Mouse (Mus musculus) layer of hippocampus, adult 9-10 months (tissue): Measurements from ENCODE around the gene Btbd17.

Experiments
- DNase-seq: peaks from one replicate; pipeline ENCODE4 v3.0.0; 2022; ENCODE audit warnings: low spot score

Gene Btbd17

DNA sequence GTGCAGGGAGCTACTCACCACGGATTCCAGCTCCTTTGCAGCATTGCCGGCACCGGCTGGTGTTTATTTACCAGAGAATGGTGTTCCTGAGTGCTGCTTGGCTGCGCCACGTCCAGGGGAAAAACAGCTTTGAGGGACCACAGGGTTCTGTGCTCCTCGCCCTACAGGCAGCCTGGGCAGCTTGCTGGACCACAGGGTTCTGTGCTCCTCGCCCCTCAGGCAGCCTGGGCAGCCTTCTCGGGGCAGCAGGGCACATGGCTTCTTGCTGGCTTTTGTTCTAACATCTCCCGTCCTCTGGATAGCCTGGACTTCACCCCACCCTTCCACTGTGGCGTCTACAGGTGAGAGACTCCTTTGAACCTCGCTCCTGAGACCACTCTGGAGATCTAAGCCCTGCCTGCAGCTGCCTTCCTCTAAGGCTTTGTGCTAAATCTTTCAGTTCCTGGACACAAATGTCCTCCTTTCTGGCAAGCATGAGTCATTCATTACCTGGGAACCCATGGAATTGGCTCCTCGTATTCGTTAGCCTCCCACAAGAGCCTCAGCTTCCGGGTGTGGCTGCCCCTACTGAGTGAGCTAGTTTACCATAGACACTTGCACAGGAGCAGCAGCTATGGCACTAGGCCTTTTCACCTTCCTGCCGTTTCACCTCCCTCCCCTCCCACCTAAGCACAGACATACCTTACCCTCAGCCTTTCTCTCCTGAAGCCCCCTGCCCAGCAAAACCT is 7.0 kb upstream of the Btbd17 start:
- no peak for DNase-seq

DNA sequence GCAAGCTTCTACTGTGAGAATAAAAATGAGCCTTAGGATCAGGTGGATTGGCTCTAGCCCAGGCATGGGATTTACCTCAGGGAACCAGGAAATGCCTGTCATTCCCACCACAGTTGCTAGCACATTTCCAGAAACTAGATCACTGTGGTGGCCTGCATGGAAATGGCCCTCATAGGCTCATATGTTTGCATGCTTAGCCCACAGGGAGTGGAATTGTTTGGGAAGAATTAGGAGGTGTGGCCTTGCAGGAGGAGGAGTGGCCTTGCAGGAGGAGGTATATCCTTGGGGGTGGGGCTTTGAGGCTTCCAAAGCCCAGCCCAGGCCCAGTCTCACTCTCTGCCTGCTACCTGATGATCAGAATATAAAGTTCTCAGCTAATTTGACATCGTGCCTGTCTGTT is 6.2 kb upstream of the Btbd17 start:
- no peak for DNase-seq

DNA sequence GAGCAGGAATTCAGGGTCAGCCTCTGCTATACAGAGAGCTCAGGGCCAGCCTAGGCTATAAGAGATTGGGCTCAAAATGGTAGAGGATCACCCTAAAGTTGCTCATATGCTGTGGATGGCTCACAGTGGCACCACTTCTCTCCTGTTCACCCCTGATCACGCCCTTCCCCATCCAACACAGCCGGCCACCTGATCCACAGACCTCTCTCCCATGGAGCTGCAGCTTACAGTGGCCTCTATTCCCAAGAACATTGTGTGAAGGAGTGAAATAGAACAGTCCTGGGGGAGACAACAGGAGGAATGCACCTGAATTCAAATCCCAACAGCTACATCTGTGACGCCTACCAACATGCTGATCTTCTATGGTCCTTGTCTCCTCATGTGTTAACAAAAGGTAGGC is 2.9 kb upstream of the Btbd17 start, which contains the start of gene Gpr142:
Gpr142 (plus strand) TSS at position 301 of the 400 bp plus-strand sequence.
- no peak for DNase-seq

DNA sequence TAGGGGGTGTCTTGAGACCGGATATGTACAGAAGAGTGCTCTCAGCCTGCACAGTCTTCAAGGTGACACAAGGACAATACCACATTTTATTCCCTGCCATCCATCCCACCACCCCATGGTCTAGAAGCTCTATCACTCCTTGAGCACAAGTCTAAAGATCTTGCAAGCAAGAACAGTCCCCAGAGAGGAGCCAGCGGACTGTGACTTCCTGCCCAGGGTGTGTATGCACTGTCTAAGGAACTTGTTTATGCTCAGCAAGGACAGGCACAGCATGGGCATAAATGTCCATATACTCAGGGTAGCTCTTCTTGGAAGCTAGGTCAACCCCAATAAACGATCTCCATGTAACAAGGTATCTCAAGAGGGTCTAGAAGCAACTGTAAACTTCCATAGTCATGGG is 2.2 kb upstream of the Btbd17 start:
- DNase-seq, result no peak

DNA sequence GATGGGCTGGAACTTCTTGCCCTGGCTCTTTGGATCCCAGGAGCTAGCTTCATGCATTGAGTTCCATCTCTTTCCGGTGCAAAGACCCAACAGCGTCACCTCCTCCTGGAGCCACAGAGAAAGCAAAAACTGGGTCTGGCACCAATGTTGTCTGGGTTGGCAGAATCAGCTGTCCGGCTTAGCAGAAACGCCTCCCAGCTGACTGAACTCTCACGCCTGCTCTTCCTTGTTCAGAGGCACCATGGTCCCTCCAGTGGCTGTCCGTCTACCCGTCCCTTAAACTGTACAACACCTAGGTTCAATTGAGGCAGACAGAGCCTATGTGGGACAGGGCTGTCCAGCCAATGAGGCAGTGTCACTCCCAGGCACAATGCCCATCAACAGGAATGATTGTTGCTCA is 1.4 kb upstream of the Btbd17 start:
- no peak for DNase-seq

DNA sequence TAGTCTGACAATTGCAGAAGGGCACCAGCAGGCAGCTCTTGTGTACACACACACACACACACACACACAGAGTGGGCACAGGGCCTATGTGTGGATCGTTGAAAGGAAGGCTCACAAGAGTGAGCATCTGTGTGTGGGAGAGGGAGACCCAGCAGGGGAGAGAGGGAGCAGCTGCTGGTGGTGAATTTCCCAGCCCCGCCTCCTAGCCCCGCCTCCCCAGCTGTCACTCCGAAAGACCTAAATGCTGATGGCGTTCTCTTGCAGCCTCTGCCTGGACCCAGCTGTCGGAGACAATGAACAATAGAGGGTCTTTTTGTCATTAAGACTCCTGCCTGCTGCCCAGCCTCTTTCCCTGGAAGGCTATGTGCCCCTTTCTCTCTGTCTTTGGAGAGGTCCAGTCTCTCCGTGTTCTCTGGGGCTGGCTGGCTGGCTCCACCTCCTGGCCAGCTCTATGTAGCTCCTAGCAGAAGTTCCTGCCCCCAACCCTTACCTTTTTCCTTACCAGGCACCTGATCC is 456 bp downstream of the Btbd17 start:
- DNase-seq, result peak; percentile 95

DNA sequence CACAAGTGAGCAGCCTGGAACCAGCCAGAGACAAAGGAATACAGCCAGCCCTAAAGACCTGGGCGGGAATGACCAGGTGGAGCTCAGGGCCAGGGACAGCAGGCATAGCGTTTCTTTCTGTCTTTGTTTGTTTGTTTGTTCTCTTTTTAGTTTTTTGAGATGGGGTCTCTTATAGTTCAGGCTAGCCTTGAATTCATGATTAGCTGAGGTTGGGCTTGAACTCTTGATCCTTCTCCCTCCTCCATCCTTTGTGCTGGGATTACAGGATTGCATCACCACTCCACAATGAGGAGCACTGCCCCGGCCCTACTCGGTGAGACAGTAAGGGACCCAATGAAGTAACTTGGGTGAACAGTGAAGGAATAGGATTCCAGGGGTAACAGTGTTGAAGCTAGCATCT is 1.1 kb downstream of the Btbd17 start:
- no peak for DNase-seq

DNA sequence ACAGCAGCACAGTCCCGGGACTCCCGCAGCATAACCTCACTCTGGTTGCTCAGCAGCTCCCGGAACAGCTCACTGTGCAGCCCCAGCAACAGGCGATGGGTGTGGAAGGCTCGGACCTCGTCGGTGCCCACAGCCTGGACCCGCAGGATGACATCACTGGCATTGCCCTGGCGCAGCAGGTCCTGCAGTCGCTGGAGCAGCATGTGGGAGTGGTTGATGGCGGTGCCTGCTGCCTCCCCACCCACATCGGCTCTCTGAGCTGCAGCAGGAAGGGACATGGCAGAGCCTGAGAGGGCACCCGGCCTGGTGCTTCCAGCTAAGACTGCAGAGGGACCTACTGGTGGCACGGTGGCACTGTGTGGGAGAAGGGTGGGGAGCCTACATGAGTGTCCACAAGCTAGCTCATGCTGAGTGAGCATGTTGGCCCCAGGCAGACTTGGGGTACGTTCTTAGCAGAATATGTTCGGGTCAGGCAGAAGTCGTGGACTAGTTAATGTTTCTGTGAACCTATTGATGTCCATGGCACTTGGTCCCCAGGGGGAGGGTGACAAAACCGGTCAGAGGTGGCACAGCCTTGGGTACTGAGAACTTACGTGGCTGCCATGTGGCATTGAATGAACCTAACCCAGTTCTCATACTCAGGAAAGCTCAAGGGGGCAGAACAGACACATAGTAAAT is 1.7 kb downstream of the Btbd17 start:
- no peak for DNase-seq

DNA sequence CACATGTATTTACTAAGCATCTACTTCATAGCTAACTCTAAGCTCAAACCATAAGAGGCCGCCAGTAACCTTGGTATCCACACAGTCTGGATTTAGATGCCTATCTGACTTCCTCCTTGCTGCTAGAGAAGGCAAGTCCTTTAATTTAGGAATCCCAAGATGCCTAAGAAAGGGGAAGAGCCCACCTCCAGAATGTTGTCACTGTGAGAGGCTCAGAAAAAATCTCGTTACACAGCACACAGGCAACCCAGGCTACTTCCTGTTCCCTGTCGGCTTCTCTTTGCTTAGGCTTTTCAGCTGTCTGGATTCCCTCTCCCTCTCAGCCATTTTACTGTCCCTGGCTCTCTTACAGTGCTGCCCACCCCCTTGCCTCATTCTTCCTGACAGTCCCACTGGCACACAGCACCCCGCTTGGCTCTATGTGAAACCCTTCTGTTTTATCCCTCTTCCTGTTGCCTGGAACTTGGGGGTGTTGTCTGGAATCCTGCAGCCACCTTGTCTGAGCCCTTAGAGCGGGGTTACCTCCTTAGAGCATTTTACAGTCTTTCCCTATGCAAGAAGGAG is 2.7 kb downstream of the Btbd17 start:
- no peak for DNase-seq

DNA sequence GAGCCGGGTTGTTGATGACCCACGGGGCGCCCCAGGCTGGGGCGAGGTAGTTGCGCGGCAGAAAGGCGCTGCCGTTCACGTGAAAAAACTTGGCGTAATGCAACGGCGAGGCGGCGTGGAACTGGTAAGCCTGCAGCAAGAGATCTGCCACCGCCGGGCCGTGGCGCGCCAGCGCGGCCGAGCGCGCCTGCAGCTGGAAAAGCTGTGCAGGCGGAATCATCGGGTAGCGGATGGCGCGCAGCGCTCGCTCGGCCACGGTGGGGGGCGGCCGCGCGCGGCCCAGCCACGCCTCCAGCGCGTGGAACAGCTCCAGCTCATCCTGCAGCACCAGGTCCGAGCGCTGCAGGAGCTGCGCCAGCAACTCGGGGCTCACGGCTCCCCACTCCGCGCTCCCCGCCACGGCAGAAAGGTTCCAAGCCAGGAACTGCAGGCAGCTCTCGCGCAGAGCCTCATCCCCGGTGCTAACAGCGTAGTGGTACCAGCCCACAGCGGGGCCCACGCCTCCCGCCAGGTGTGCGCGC is 3.8 kb downstream of the Btbd17 start:
- DNase-seq, result no peak

DNA sequence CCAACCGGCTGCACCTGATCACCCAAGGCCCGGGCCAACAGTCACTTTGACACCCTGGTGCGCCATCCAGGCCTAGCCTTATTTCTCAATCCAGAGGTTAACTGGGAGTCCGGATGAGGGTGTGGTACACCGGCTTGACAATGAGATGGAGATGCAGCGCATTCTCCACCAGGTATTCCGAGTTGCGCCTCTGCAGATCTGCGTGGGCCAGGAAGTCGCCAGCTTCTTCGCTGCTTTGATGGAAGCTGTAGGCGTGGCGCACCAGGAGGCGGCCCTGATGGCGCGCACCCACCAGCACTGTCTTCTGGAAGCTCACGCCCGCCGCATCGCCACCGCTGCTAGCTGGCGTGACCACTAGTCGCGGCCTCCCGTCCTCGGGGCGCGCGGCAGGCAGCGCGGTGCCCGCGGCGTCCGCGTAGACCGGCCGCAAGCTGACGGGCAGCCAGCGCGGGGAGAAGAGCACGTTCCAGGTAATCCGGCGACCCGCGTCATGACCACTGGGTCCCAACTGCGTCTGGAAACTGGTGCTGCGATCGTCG is 4.3 kb downstream of the Btbd17 start:
- no peak for DNase-seq

DNA sequence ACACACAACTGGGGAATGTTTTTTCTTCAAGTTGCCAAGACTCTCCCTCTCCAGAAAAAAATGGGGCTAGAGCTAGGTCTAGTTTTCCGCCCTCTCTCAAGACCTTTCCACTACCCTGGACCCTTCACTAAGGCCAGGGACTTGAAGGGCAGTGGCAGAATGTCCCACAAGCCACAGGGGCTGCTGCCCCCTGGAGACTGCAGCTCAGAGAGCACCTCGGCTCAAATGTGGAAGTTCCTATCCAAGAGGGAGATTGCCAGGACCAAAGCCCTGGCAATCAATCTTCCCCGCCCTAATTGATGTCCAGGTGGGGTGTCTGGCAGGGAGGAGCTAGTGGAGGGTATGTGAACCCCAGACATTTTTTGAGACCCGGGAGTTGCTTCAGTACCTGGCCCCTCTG is 4.9 kb downstream of the Btbd17 start:
- DNase-seq, result no peak

DNA sequence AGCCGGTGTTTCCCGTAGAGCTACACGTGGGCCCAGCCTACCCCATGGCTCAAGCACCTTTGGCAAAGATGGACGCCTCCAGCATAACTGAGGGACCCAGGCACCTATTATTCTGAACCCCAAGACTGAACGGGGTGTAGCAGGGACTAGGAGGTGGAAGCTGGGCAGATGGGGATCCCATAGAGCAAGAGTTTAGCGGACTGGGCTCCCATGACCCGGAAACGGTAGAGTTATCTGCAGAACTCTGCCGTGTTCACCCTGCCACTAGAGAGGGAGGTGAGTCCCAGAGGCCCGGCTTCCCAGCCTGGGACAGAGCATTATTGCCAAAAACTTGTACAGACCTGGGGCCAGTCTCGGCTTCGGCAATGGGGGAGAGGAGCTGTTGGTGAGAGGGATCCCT is 5.6 kb downstream of the Btbd17 start:
- DNase-seq, result no peak

DNA sequence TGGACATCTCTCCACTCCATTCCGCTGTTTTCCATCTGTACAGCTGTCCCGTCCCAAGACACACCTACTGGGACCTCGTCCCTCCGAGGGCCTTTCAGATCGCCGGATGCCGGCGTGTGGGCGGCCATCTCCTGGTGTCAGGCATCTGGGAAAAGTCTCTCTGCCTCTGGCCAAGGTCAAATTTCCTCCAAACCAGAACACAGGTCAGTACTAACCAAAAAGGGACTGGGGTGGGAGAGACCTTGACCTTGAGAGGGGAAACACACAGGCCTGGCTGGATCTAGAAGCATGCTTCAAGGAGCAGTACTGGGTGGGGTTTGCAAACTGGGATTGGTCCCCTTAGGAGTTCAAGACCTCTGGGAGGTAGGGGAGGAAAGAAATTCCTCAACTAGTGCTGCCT is 6.0 kb downstream of the Btbd17 start:
- DNase-seq, result no peak

DNA sequence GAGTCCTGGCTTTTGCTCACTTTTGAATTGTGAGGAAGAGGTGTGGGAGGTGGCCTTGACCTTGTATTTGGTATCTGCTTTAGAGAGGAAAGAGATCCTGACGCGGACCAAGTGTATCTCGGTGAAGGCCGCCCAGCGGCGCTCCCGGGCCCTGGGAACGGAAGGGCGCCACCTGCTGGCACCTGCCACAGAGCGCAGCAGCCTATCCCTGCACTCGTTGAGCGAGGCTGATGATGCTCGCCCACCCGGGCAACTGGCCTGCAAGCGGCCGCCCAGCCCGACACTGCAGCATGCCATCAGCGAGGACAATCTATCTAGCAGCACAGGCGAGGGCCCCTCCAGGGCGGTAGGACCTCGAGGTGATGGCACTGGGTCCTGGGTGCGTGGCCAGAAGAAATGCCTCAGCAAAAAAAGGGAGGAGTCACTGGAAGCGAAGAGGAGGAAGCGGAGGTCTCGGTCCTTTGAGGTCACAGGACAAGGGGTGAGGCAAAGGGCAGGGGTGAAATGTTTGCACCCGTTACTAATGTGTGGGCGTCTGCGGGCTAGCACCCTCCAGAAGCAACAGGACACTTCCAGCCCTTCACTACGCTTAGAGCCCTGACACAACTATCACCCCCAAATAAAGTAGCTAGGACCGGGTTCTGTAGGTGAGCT is 6.6 kb downstream of the Btbd17 start:
- DNase-seq, result no peak

DNA sequence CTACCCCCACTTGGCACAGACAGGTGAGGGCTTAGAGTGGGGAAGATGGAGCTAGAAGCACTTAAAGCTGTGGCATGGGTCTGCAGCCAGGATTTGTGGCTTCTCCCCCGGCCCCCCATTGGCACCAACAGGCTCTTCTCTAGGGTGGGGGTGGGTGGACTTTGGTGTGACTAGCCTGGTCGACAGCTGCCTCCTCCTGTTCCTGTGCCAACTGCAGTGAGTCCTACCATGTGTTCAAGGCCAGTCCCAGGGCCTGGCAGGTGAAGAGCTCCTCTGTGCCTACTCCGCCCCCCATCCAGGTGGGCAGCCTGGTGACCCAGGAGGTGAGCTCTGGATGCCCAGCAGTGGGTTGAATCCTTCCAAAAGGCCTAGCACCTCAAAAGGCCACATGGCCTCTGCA is 8.1 kb downstream of the Btbd17 start:
- DNase-seq, result no peak

DNA sequence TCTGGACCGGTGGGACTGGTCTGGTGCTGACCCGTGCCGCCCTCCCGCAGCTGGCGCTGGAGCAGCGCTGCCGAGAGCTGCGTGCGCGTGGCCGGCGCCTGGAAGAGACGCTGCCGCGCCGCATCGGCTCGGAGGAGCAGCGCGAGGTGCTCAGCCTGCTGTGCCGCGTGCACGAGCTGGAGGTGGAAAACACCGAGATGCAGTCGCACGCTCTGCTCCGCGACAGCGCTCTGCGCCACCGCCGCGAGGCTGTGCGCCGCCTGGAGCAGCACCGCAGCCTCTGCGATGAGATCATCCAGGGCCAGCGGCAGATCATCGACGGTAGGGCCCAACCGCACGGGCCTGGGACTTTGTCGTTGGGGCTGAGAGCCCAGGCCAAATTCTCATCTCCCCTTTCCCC is 9.4 kb downstream of the Btbd17 start:
- DNase-seq, result no peak

DNA sequence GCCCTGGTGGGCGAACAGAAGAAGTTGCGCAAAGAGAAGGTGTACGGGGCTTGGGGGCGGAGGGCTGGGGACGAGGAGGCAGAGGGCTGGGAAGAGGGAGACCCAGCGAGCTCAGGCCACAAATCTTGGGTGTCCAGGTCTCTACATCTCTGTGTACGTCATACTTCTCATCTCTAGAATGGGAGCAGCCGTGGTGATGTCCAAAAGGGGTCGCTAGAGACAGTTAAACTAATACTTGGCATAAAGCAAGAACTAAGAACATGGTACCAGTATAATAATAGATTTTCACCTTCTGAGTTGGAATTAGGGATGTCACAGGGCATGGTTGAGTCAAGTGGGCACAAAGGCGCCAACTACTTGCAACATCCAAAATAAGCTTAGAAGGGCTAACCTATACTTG is 9.9 kb downstream of the Btbd17 start:
- no peak for DNase-seq

DNA sequence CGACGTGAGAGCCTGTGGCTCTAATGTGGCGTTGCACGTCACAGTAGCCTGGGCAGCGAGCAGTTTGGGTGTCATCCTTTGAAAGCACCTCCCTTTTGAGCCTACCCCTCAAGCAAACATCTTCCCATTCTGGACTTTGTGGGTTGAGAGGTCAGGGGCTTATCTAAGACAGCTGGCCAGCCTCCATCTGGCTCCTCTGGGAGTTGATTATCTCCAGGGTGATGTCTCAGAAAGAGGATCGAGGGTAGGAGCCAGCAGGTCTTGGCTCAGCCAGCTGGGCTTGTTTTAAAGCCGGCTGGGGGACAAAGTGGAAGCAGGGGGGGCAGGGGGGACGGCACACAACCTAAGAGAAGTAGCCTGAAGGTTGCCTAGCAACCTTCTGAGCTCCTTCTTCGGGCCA is 15.7 kb downstream of the Btbd17 start:
- DNase-seq, result no peak

DNA sequence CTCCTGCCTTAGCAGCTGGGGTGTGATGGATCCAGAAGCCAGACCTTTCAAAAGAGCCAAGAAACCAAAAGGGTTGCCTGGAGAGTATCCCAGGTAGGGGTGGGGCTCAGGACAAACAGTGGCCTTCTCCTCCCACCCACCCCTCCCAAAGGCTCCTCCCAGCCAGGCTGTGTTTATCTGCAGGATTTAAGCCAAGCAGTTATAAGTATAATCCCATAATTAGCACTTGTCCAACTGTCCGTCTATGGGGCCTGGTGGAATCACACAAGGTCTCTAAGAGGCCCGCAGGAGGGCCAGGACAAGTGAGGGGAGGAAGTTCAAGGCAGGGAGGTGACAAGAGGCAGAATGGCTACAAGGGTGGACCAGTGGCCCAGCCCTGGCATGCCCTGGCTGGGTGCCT is 23.8 kb downstream of the Btbd17 start:
- DNase-seq, result no peak

DNA sequence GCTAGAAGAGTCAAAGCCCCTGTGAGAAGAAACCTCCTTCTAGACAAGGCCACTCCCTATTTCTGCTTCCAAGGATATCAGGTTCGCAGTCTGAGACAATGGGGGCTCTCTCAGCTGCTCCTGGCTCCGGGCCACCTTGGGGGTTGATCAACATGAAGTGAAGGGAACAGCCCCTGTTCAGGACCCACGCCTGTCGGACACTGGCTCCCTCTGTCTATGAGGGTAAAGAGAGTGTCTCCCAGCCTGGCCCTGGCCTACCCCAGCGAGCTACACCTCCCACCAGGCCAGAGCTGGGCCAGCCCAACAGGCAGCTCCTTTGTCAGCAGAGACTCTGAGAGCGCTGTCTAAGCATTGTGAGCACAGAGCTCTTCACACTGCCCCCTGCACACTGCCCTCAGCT is 25.8 kb downstream of the Btbd17 start:
- DNase-seq, result no peak
